Mouse (Mus musculus) spleen, adult 18-20 months (tissue): ENCODE results near the gene Igfbp3.

Source experiments
- DNase-seq, 2 experiments: peaks; one replicate each; pipeline ENCODE4 v3.0.0; 2022; ENCODE audit warnings: mixed read lengths in 2 of 2

Gene Igfbp3

GRCm38 (mm10) chr11:7160637-7161101 lies 53.1 kb downstream of the Igfbp3 start:
- DNase-seq = no peak

- no peak for DNase-seq
Measured at GRCm38 (mm10) chr11:7160146-7160545, 53.6 kb downstream of the Igfbp3 start.

GRCm38 (mm10) chr11:7158196-7158595 lies 55.5 kb downstream of the Igfbp3 start:
- DNase-seq = no peak

- DNase-seq = no peak
Measured at GRCm38 (mm10) chr11:7156427-7156826, 57.3 kb downstream of the Igfbp3 start.
